Mouse (Mus musculus): ENCODE data around the gene Flcn. TPM values are rescaled to one million over a fixed set of nuclear protein-coding genes. Genes with fewer than 3 reads are reported as not detected.

The Flcn gene
- polyA plus RNA-seq, 1 experiment from 2014 or later = 32.2 TPM

DNA sequence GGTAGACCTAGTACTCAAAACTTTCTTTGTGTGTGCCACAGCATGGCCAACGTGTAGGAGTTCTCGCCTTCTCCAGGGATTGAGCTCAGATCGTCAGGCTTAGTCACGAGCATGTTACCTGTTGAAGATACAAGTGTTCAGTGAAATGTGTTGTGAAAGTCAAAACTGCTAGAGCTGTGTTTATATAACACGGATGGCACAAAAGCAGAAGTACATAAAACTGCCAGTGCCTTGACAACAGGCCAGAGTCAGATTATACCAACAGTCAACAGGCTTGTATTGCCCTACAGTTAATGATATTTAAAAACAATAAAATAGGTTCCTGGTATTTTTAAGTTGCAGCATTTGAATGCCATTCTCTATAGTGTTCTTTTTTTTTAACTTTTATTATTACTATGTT, 64.0 kb downstream of the Flcn start:
- H3K9me3 ChIP-seq (ENCODE audit: control insufficient read depth, low read length) = no peaks in the 10 kb centered on the region
- no peaks in the 10 kb centered on the region for H3K27me3 ChIP-seq (replicated peaks; ENCODE audit: control insufficient read depth, insufficient read depth, low read length)
- WGBS = 93% methylated on average over 5 of the region's 5 CpGs
- H3K9ac ChIP-seq (ENCODE audit: low read depth, low read length) = no peak overlapping the region
- peaks cover 81% of the 10 kb centered on the region for H3K36me3 ChIP-seq (ENCODE audit: control insufficient read depth, insufficient read depth, low read length)
- DNase-seq (ENCODE audit: low spot score) (no peak), ATAC-seq (ENCODE audit: low read depth) (no peak)
- H3K27ac ChIP-seq (replicated peaks; ENCODE audit: low read depth, low read length) = no peak overlapping the region
- no peaks in the 10 kb centered on the region for H3K4me1 ChIP-seq (ENCODE audit: control insufficient read depth, insufficient read depth, low read length)
- no peak overlapping the region for H3K4me3 ChIP-seq (ENCODE audit: low read depth, low read length)
- H3K4me2 ChIP-seq (ENCODE audit: low read depth, low read length) = no peak overlapping the region

DNA sequence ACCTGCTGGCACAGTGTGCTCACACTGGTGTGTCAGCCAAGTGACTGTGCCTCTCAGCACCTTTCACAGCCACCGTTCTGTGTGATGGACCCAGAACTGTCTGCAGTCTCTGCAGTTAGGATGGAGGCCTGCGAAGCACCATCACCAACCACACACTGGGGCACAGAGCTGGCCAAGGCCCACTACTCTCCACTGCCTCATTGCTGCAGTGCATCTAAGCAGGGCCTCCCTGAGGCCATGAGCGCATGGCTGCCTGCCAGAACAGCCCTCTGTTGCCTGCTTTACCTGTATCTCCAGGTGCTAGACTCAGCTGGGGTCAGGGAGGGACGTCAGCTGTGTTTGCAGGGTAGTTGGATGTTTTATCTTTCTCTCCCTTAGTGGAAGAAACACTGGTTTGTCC, 65.4 kb downstream of the Flcn start:
- Histone ChIP-seq H3K9me3 (ENCODE audit: control insufficient read depth, low read length) (no peaks in the 10 kb centered on the region), H3K4me3 (ENCODE audit: low read depth, low read length) (no peak overlapping the region), H3K36me3 (ENCODE audit: control insufficient read depth, insufficient read depth, low read length) (peaks cover 84% of the 10 kb centered on the region), H3K27me3 (replicated peaks; ENCODE audit: control insufficient read depth, insufficient read depth, low read length) (no peaks in the 10 kb centered on the region), H3K27ac (replicated peaks; ENCODE audit: low read depth, low read length) (no peak overlapping the region), H3K9ac (ENCODE audit: low read depth, low read length) (no peak overlapping the region), H3K4me2 (ENCODE audit: low read depth, low read length) (no peak overlapping the region), H3K4me1 (ENCODE audit: control insufficient read depth, insufficient read depth, low read length) (no peaks in the 10 kb centered on the region)
- DNase-seq (ENCODE audit: low spot score) (peak; percentile 8), ATAC-seq (ENCODE audit: low read depth) (no peak)
- 90% methylated on average over 4 of the region's 4 CpGs for WGBS

DNA sequence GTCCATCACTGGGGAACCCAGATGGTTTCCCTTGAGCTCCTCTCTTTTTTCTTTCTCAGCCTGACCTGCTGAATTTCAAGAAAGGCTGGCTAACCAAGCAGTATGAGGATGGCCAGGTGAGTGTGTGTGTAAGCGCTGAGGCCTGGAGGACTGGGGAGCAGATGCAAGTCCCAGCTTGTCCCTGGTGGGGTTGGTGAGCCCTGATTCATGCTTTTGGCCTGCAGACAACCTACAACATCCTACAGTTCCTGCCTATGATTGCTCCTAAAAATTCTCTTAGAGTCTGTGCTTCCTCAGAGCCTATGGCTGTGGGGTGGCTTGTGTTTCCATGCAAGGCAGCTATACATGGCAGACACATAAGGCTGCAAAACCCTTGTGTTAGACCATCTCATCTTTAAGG, 66.1 kb downstream of the Flcn start:
- ATAC-seq (ENCODE audit: low read depth) (no peak), DNase-seq (ENCODE audit: low spot score) (peak; percentile 3)
- no peaks in the 10 kb centered on the region for H3K27me3 ChIP-seq (replicated peaks; ENCODE audit: control insufficient read depth, insufficient read depth, low read length)
- no peaks in the 10 kb centered on the region for H3K4me1 ChIP-seq (ENCODE audit: control insufficient read depth, insufficient read depth, low read length)
- H3K4me2 ChIP-seq (ENCODE audit: low read depth, low read length) = no peak overlapping the region
- H3K36me3 ChIP-seq (ENCODE audit: control insufficient read depth, insufficient read depth, low read length) = peaks cover 84% of the 10 kb centered on the region
- H3K27ac ChIP-seq (replicated peaks; ENCODE audit: low read depth, low read length) = no peak overlapping the region
- no peak overlapping the region for H3K9ac ChIP-seq (ENCODE audit: low read depth, low read length)
- H3K9me3 ChIP-seq (ENCODE audit: control insufficient read depth, low read length) = no peaks in the 10 kb centered on the region
- whole genome bisulfite sequencing = 89% methylated on average over 1 of the region's 1 CpGs
- no peak overlapping the region for H3K4me3 ChIP-seq (ENCODE audit: low read depth, low read length)

DNA sequence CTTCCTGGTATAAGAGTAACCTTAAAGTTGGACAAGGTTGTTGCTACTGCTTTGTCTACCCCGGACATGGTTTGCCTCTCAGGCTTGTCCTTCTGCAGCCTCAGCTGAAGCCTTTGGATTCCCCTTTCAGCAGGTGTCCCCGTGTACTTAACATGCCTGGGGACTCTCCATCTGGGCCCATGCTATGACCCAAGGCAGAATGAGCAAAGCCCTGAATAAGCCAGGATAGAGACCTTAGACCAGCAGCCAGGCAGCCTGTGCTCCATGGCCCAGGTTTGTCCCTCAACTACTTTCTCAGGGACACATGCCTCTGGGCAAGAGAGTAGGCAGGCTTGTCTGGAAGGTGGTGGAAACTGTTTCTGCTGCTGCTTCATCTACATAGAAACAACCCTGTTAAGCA, 66.5 kb downstream of the Flcn start:
- no peak overlapping the region for H3K27ac ChIP-seq (replicated peaks; ENCODE audit: low read depth, low read length)
- no peak for ATAC-seq (ENCODE audit: low read depth)

DNA sequence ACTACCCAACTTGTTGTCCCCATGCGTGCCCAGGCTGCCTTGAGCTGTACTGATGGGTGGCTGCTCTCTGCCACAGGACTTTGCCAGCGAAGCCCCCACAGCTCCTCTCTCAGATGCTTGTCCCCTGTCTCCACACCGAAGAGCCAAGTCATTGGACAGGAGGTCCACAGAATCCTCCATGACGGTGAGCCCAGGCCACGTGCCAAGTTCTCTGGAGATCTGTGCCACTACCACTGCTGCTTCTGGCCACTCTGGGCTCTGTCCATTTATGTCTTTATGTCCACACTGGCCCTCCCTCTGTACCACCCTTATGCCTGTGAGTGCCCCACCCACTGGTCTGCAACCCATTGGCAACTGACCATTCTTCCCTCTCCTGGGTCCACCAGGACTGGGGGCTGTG, 67.9 kb downstream of the Flcn start:
- Histone ChIP-seq H3K9me3 (ENCODE audit: control insufficient read depth, low read length) (no peaks in the 10 kb centered on the region), H3K4me3 (ENCODE audit: low read depth, low read length) (no peak overlapping the region), H3K27ac (replicated peaks; ENCODE audit: low read depth, low read length) (no peak overlapping the region), H3K9ac (ENCODE audit: low read depth, low read length) (no peak overlapping the region), H3K36me3 (ENCODE audit: control insufficient read depth, insufficient read depth, low read length) (peaks cover 88% of the 10 kb centered on the region), H3K4me1 (ENCODE audit: control insufficient read depth, insufficient read depth, low read length) (no peaks in the 10 kb centered on the region), H3K4me2 (ENCODE audit: low read depth, low read length) (no peak overlapping the region), H3K27me3 (replicated peaks; ENCODE audit: control insufficient read depth, insufficient read depth, low read length) (no peaks in the 10 kb centered on the region)
- ATAC-seq (ENCODE audit: low read depth) (no peak), DNase-seq (ENCODE audit: low spot score) (no peak)
- 95% methylated on average over 5 of the region's 5 CpGs for WGBS

More for the DNA sequence above, 66.5 kb downstream of the Flcn start:
- Histone ChIP-seq H3K4me1 (ENCODE audit: control insufficient read depth, insufficient read depth, low read length) (no peaks in the 10 kb centered on the region), H3K27me3 (replicated peaks; ENCODE audit: control insufficient read depth, insufficient read depth, low read length) (no peaks in the 10 kb centered on the region), H3K9me3 (ENCODE audit: control insufficient read depth, low read length) (no peaks in the 10 kb centered on the region), H3K4me3 (ENCODE audit: low read depth, low read length) (no peak overlapping the region), H3K9ac (ENCODE audit: low read depth, low read length) (no peak overlapping the region), H3K4me2 (ENCODE audit: low read depth, low read length) (no peak overlapping the region), H3K36me3 (ENCODE audit: control insufficient read depth, insufficient read depth, low read length) (peaks cover 84% of the 10 kb centered on the region)
- 76% methylated on average over 2 of the region's 2 CpGs for WGBS
- no peak for DNase-seq (ENCODE audit: low spot score)

Other genes with a start within 250 kb of the Flcn start
- 0.11 TPM in 1 of 2 replicates, not detected in the other for gene Olfr222, start 233.8 kb downstream of the Flcn start, polyA plus RNA-seq (2014; fragmentation: Nextera tagmentation; extraction: Ambion mirVana)
- 0.12 TPM in 1 of 2 replicates, not detected in the other for gene Olfr223, start 216.7 kb downstream of the Flcn start, polyA plus RNA-seq (2014; fragmentation: Nextera tagmentation; extraction: Ambion mirVana)
- gene Mprip, start 148.7 kb downstream of the Flcn start, polyA plus RNA-seq (2014; fragmentation: Nextera tagmentation; extraction: Ambion mirVana) = 75.0 and 80.4 TPM in 2 replicates
- 0.96 and 1.3 TPM in 2 replicates for gene Pld6, start 22.4 kb downstream of the Flcn start, polyA plus RNA-seq (2014; fragmentation: Nextera tagmentation; extraction: Ambion mirVana)
- 34.6 and 37.5 TPM in 2 replicates for gene Nt5m, start 29.4 kb upstream of the Flcn start, polyA plus RNA-seq (2014; fragmentation: Nextera tagmentation; extraction: Ambion mirVana)
- 180 and 198 TPM in 2 replicates for gene Cops3, start 29.8 kb upstream of the Flcn start, polyA plus RNA-seq (2014; fragmentation: Nextera tagmentation; extraction: Ambion mirVana)
- gene Med9, start 138.2 kb upstream of the Flcn start, polyA plus RNA-seq (2014; fragmentation: Nextera tagmentation; extraction: Ambion mirVana) = 33.3 and 37.8 TPM in 2 replicates
- gene Rasd1, start 154.9 kb upstream of the Flcn start, polyA plus RNA-seq (2014; fragmentation: Nextera tagmentation; extraction: Ambion mirVana) = 1.6 and 2.2 TPM in 2 replicates
- 8.0 and 9.2 TPM in 2 replicates for gene Pemt, start 236.5 kb upstream of the Flcn start, polyA plus RNA-seq (2014; fragmentation: Nextera tagmentation; extraction: Ambion mirVana)

Data from embryonic facial prominence, embryonic 14.5 days (tissue).